ENCODE assay signal across 16 mouse cellular contexts in genomic region chr1:194881556-194882223, GRCm38 (mm10). TPM values are rescaled to one million over a fixed set of nuclear protein-coding genes. Genes with fewer than 3 reads are reported as not detected.
A peak's percentile ranks its signal among the peaks of the same experiment; 100 is the strongest.
DNase-seq lines count a peak whose midpoint lies in the region; ATAC-seq lines count a peak whose summit lies in the region.
"Had no signal": no experiment of that assay in that cellular context is flagged by ENCODE, and none has a peak within 500 bp of the region (broad histone marks: within the 10 kb centered on the region; RNA-seq: fewer than 3 reads in every experiment).

No protein-coding gene starts in this region.

- no peaks in the 10 kb centered on the region for H3K27me3 ChIP-seq in hindbrain, embryonic 14.5 days (ENCODE audit: control insufficient read depth, insufficient read depth, low read length)
- H3K27me3 ChIP-seq in midbrain, embryonic 10.5 days (ENCODE audit: low read depth, poor library complexity, severe bottlenecking) = no peaks in the 10 kb centered on the region
- H3K27me3 ChIP-seq: intestine, embryonic 15.5 days; lung, embryonic 15.5 days; neural tube, embryonic 13.5 days had no signal

- H3K27ac ChIP-seq in hindbrain, embryonic 14.5 days = no peak overlapping the region
- no peak overlapping the region for H3K27ac ChIP-seq in midbrain, embryonic 10.5 days (replicated peaks)
- H3K27ac ChIP-seq: intestine, embryonic 15.5 days; lung, embryonic 15.5 days; neural tube, embryonic 13.5 days had no signal

- DNase-seq in adrenal gland, postnatal 14 days = peak; percentile 4
- no peak for DNase-seq in adrenal gland, postnatal 25 days
- DNase-seq in layer of hippocampus, adult 11-12 months (ENCODE audit: low spot score) = peak; percentile 20
- DNase-seq in layer of hippocampus, adult 8-10 months (ENCODE audit: low spot score in 2 of 2) = no peak
- DNase-seq in right cerebral cortex, postnatal 25 days = peak; percentile 18
- no peak for DNase-seq in right cerebral cortex, postnatal 4 days
- no peak for DNase-seq in hindbrain, embryonic 14.5 days (ENCODE audit: low spot score)
- no peak for DNase-seq in midbrain, embryonic 10.5 days (ENCODE audit: low spot score)
- DNase-seq: cerebellum, adult 2 months; thymus, postnatal 36 days had no signal

- H3K36me3 ChIP-seq in hindbrain, embryonic 14.5 days (replicated peaks; ENCODE audit: control insufficient read depth, insufficient read depth) = no peaks in the 10 kb centered on the region
- no peaks in the 10 kb centered on the region for H3K36me3 ChIP-seq in midbrain, embryonic 10.5 days
- H3K36me3 ChIP-seq: intestine, embryonic 15.5 days; lung, embryonic 15.5 days; neural tube, embryonic 13.5 days had no signal

- no peak overlapping the region for H3K9ac ChIP-seq in hindbrain, embryonic 14.5 days
- H3K9ac ChIP-seq: intestine, embryonic 15.5 days; lung, embryonic 15.5 days; neural tube, embryonic 13.5 days had no signal

- H3K4me2 ChIP-seq in hindbrain, embryonic 14.5 days (replicated peaks) = no peak overlapping the region
- H3K4me2 ChIP-seq: heart, embryonic 11.5 days; intestine, embryonic 15.5 days; liver, embryonic 11.5 days; lung, embryonic 15.5 days; neural tube, embryonic 13.5 days had no signal

- ATAC-seq in hindbrain, embryonic 14.5 days (ENCODE audit: low FRiP score) = no peak
- ATAC-seq: intestine, embryonic 15.5 days had no signal

- no peaks in the 10 kb centered on the region for H3K4me1 ChIP-seq in hindbrain, embryonic 14.5 days (replicated peaks; ENCODE audit: control insufficient read depth, insufficient read depth, low read length)
- peaks cover 6% of the 10 kb centered on the region for H3K4me1 ChIP-seq in midbrain, embryonic 10.5 days

- no peaks in the 10 kb centered on the region for H3K9me3 ChIP-seq in hindbrain, embryonic 14.5 days (ENCODE audit: control insufficient read depth, low read length)
- H3K9me3 ChIP-seq in midbrain, embryonic 10.5 days (replicated peaks) = no peaks in the 10 kb centered on the region
- H3K9me3 ChIP-seq: intestine, embryonic 15.5 days; lung, embryonic 15.5 days; megakaryocyte, embryonic 14.5 days; neural tube, embryonic 13.5 days had no signal

- no peak overlapping the region for H3K4me3 ChIP-seq in hindbrain, embryonic 14.5 days (replicated peaks; ENCODE audit: low read length)
- H3K4me3 ChIP-seq in midbrain, embryonic 10.5 days = no peak overlapping the region
- H3K4me3 ChIP-seq: intestine, embryonic 15.5 days; lung, embryonic 15.5 days; megakaryocyte, embryonic 14.5 days; neural tube, embryonic 13.5 days had no signal

RNA-seq across cellular contexts. Expression of gene Cd34, which starts 56.9 kb away (rescaled TPM):
- total RNA-seq in adrenal gland, postnatal 14 days (2021) = 79.3 and 95.3 TPM in 2 replicates
- 43.8 and 51.0 TPM in 2 replicates for total RNA-seq in adrenal gland, postnatal 25 days (2021)
- total RNA-seq in layer of hippocampus, adult 8-10 months (2022) = 10 to 100 TPM; 32.2 to 56.7 (median 45.5) TPM
- 38.3 and 38.6 TPM in 2 replicates for polyA plus RNA-seq in hindbrain, embryonic 14.5 days (2014; fragmentation: Nextera tagmentation; extraction: Ambion mirVana)
- polyA plus RNA-seq in midbrain, embryonic 10.5 days (2016; fragmentation: Nextera tagmentation; extraction: Ambion mirVana) = 51.5 and 56.2 TPM in 2 replicates

Comparison
In these comparisons a context has a peak if more than half of its experiments do, and no peak if none do; other contexts are left out.
1. DNase-seq: peak in adrenal gland, postnatal 14 days (single experiment), layer of hippocampus, adult 11-12 months (single experiment) and right cerebral cortex, postnatal 25 days (single experiment); none in adrenal gland, postnatal 25 days (single experiment), layer of hippocampus, adult 8-10 months (0 of 2), right cerebral cortex, postnatal 4 days (single experiment), hindbrain, embryonic 14.5 days (single experiment) and midbrain, embryonic 10.5 days (single experiment).